Mouse (Mus musculus): ENCODE results near the gene Gpa33.

Gene Gpa33

GRCm38 (mm10) chr1:166165159-166165558 lies 35.1 kb downstream of the Gpa33 start:
- no peak for DNase-seq (ENCODE audit: low spot score)

- DNase-seq (ENCODE audit: low spot score), result no peak
These were observed 37.4 kb downstream of the Gpa33 start for GRCm38 (mm10) chr1:166167405-166167804.

GRCm38 (mm10) chr1:166168017-166168416 lies 38.0 kb downstream of the Gpa33 start:
- no peak for DNase-seq (ENCODE audit: low spot score)

GRCm38 (mm10) chr1:166169713-166170112 lies 39.7 kb downstream of the Gpa33 start:
- DNase-seq (ENCODE audit: low spot score), result no peak

- no peak for DNase-seq (ENCODE audit: low spot score)
These were observed 40.8 kb downstream of the Gpa33 start for GRCm38 (mm10) chr1:166170852-166171251.

GRCm38 (mm10) chr1:166172992-166173391 lies 43.0 kb downstream of the Gpa33 start:
- DNase-seq (ENCODE audit: low spot score), result no peak

- DNase-seq (ENCODE audit: low spot score), result no peak
These were observed 43.6 kb downstream of the Gpa33 start for GRCm38 (mm10) chr1:166173621-166174020.

GRCm38 (mm10) chr1:166181510-166181909 lies 51.5 kb downstream of the Gpa33 start:
- DNase-seq (ENCODE audit: low spot score), result no peak

- no peak for DNase-seq (ENCODE audit: low spot score)
These were observed 53.1 kb downstream of the Gpa33 start for GRCm38 (mm10) chr1:166182952-166183627.

- no peak for DNase-seq (ENCODE audit: low spot score)
These were observed 54.6 kb downstream of the Gpa33 start for GRCm38 (mm10) chr1:166184391-166185229.

GRCm38 (mm10) chr1:166185357-166185756 lies 55.3 kb downstream of the Gpa33 start:
- no peak for DNase-seq (ENCODE audit: low spot score)

GRCm38 (mm10) chr1:166189821-166190220 lies 59.8 kb downstream of the Gpa33 start:
- DNase-seq (ENCODE audit: low spot score), result peak; percentile 60

- peak; percentile 12 for DNase-seq (ENCODE audit: low spot score)
These were observed 74.1 kb downstream of the Gpa33 start for GRCm38 (mm10) chr1:166204171-166204570.

GRCm38 (mm10) chr1:166205159-166205558 lies 75.1 kb downstream of the Gpa33 start:
- DNase-seq (ENCODE audit: low spot score), result no peak

GRCm38 (mm10) chr1:166209371-166209770 lies 79.3 kb downstream of the Gpa33 start:
- DNase-seq (ENCODE audit: low spot score), result no peak

GRCm38 (mm10) chr1:166214181-166214580 lies 84.1 kb downstream of the Gpa33 start:
- DNase-seq (ENCODE audit: low spot score), result peak; percentile 56

All from embryo, embryonic 10 days (tissue).